Comparison of ENCODE assay signal across 14 mouse cellular contexts in genomic region chr13:52021150-52021549, GRCm38 (mm10).
DNase-seq lines count a peak whose midpoint lies in the region; ATAC-seq and TF ChIP-seq lines count a peak whose summit lies in the region.
"Had no signal": no experiment of that assay in that cellular context is flagged by ENCODE, and none has a peak within 500 bp of the region (broad histone marks: within the 10 kb centered on the region; RNA-seq: fewer than 3 reads in every experiment).

No protein-coding gene starts in this region.

- H3K27ac ChIP-seq in forebrain, embryonic 10.5 days = peak overlapping the region; percentile 54
- H3K27ac ChIP-seq in forebrain, postnatal 0 days (ENCODE audit: low read depth, low read length) = no peak overlapping the region
- no peak overlapping the region for H3K27ac ChIP-seq in lung, embryonic 14.5 days (ENCODE audit: low read depth)
- H3K27ac ChIP-seq in limb, embryonic 15.5 days = peak overlapping the region; percentile 55; the same call in 1 of the 2 replicates
- H3K27ac ChIP-seq: forebrain, embryonic 15.5 days; hindbrain, embryonic 14.5 days had no signal

- no peaks in the 10 kb centered on the region for H3K9me3 ChIP-seq in forebrain, embryonic 10.5 days
- no peaks in the 10 kb centered on the region for H3K9me3 ChIP-seq in forebrain, postnatal 0 days (ENCODE audit: low read length)
- H3K9me3 ChIP-seq in lung, embryonic 14.5 days (ENCODE audit: low read depth, low read length) = no peaks in the 10 kb centered on the region
- H3K9me3 ChIP-seq in limb, embryonic 15.5 days = no peaks in the 10 kb centered on the region
- H3K9me3 ChIP-seq: forebrain, embryonic 15.5 days had no signal

- H3K4me1 ChIP-seq in forebrain, embryonic 10.5 days = peaks cover 51% of the 10 kb centered on the region
- no peaks in the 10 kb centered on the region for H3K4me1 ChIP-seq in forebrain, postnatal 0 days (ENCODE audit: insufficient read depth)
- H3K4me1 ChIP-seq in lung, embryonic 14.5 days (ENCODE audit: insufficient read depth) = peaks cover 21% of the 10 kb centered on the region
- H3K4me1 ChIP-seq in limb, embryonic 15.5 days = peaks cover 42% of the 10 kb centered on the region

- no peak overlapping the region for H3K4me3 ChIP-seq in forebrain, embryonic 10.5 days
- H3K4me3 ChIP-seq in forebrain, postnatal 0 days (ENCODE audit: low read depth, low read length) = no peak overlapping the region
- H3K4me3 ChIP-seq in lung, embryonic 14.5 days (ENCODE audit: low read depth, low read length) = no peak overlapping the region
- H3K4me3 ChIP-seq in limb, embryonic 15.5 days = no peak overlapping the region
- H3K4me3 ChIP-seq: forebrain, embryonic 15.5 days had no signal

- H3K4me2 ChIP-seq in forebrain, postnatal 0 days (ENCODE audit: low read depth) = no peak overlapping the region
- no peak overlapping the region for H3K4me2 ChIP-seq in lung, embryonic 14.5 days
- no peak overlapping the region for H3K4me2 ChIP-seq in limb, embryonic 15.5 days
- H3K4me2 ChIP-seq: forebrain, embryonic 15.5 days; hindbrain, embryonic 14.5 days had no signal

- peaks cover 24% of the 10 kb centered on the region for H3K27me3 ChIP-seq in forebrain, embryonic 10.5 days (ENCODE audit: poor library complexity, severe bottlenecking)
- H3K27me3 ChIP-seq in forebrain, postnatal 0 days (ENCODE audit: insufficient read depth, low read length) = no peaks in the 10 kb centered on the region
- no peaks in the 10 kb centered on the region for H3K27me3 ChIP-seq in lung, embryonic 14.5 days (ENCODE audit: insufficient read depth, low read length)
- 0 out of 2 replicates have a peak, but pooled peaks cover 3% of the 10 kb centered on the region for H3K27me3 ChIP-seq in limb, embryonic 15.5 days
- H3K27me3 ChIP-seq: forebrain, embryonic 15.5 days had no signal

- ATAC-seq in forebrain, postnatal 0 days = no peak
- ATAC-seq in lung, embryonic 14.5 days (ENCODE audit: insufficient read depth) = peak; percentile 40; the same call in 1 of the 2 replicates
- ATAC-seq in limb, embryonic 15.5 days (ENCODE audit: insufficient number of reproducible peaks, low FRiP score, low TSS enrichment, low read depth) = 0 out of 2 replicates have a peak, but pooled peaks have one; percentile 11
- ATAC-seq: forebrain, embryonic 15.5 days had no signal

- no peaks in the 10 kb centered on the region for H3K36me3 ChIP-seq in forebrain, embryonic 10.5 days (replicated peaks)
- H3K36me3 ChIP-seq in forebrain, postnatal 0 days (ENCODE audit: insufficient read depth) = no peaks in the 10 kb centered on the region
- H3K36me3 ChIP-seq in lung, embryonic 14.5 days (ENCODE audit: insufficient read depth) = no peaks in the 10 kb centered on the region
- no peaks in the 10 kb centered on the region for H3K36me3 ChIP-seq in limb, embryonic 15.5 days
- H3K36me3 ChIP-seq: forebrain, embryonic 15.5 days had no signal

- DNase-seq in forebrain, embryonic 10.5 days (ENCODE audit: extremely low spot score, low spot score) = peak; percentile 30
- no peak for DNase-seq in forebrain, postnatal 0 days
- peak; percentile 63 for DNase-seq in lung, embryonic 14.5 days
- no peak for DNase-seq in lung, postnatal 4 days
- peak; percentile 54 for DNase-seq in embryo, embryonic 11 days
- no peak for DNase-seq in gastrocnemius, postnatal 36 days
- DNase-seq in Muller cell, postnatal 12 days (ENCODE audit: inconsistent ontology term) = no peak
- DNase-seq: heart, adult 18-20 months; layer of hippocampus, postnatal 36 days; liver; thymus, adult 18-20 months had no signal

- H3K9ac ChIP-seq in forebrain, postnatal 0 days = no peak overlapping the region
- no peak overlapping the region for H3K9ac ChIP-seq in lung, embryonic 14.5 days
- H3K9ac ChIP-seq in limb, embryonic 15.5 days = no peak overlapping the region
- H3K9ac ChIP-seq: forebrain, embryonic 15.5 days; hindbrain, embryonic 14.5 days had no signal

- intact Hi-C loops in gastrocnemius, postnatal 36 days (cut with DNase I) = loop anchor here (5.0 kb wide), 2 partner anchors 119 to 131 kb away; no protein-coding TSS in a partner anchor

- 37% methylated on average over 11 of the region's 11 CpGs for WGBS in forebrain, embryonic 10.5 days
- WGBS in forebrain, postnatal 0 days = 28% methylated on average over 11 of the region's 11 CpGs
- 22% methylated on average over 11 of the region's 11 CpGs for WGBS in lung, embryonic 14.5 days
- WGBS in limb, embryonic 15.5 days = 21% methylated on average over 11 of the region's 11 CpGs

- TF ChIP-seq CTCF in forebrain, postnatal 0 days (IDR thresholded peaks at IDR 0.05; ENCODE audit: low read depth) = no peak
- TF ChIP-seq CTCF in lung, embryonic 14.5 days (IDR thresholded peaks at IDR 0.05; ENCODE audit: low read depth) = no peak

Comparison
In these comparisons a context has a peak if more than half of its experiments do, and no peak if none do; other contexts are left out.
1. DNase-seq: peak in forebrain, embryonic 10.5 days (single experiment), lung, embryonic 14.5 days (single experiment) and embryo, embryonic 11 days (single experiment); none in forebrain, postnatal 0 days (single experiment), lung, postnatal 4 days (0 of 2), gastrocnemius, postnatal 36 days (0 of 2) and Muller cell, postnatal 12 days (single experiment).
2. H3K27ac ChIP-seq: peak in forebrain, embryonic 10.5 days (single experiment) and limb, embryonic 15.5 days (single experiment); none in forebrain, postnatal 0 days (single experiment) and lung, embryonic 14.5 days (single experiment).